Mouse (Mus musculus): ENCODE measurements around the gene Serpina3c. TPM values are rescaled to one million over a fixed set of nuclear protein-coding genes. Genes with fewer than 3 reads are reported as not detected.
"Not testable (repeated sequence)": the region's sequence is repeated elsewhere in the genome, so short reads cannot be mapped to it uniquely, and the experiment has no call there.

The Serpina3c gene
- polyA plus RNA-seq, 1 experiment: 5.4 TPM

DNA sequence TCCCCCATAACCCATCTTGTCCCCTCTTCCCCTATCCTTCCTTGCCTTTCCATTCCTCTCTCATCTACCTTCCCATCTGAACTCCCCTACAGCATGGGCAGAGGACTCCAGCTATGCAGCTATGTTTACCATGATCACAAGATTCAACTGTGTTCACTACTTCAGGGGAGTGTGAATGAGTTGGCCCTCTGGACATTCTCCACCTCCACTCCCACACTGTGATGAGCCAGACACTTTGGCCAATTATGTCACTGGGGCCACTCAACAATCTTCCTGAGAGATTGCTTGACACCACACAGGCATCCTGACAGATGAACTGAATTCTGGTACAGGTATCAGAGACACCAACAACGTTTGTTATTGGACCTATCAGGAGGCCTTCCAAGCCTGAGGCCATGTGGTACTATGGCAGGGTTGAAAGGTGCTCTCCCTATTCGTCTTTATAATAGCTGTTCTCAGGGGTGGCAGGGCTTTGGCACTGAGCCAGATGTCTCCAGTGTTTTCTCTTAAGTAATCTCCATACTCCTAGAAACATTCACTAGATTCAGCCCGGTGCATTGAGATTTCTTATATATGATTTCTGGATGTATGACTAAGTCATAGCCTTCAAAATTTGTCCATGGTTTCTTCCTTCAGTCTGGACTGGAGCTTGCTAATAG is 38.6 kb downstream of the Serpina3c start:
- DNase-seq (ENCODE audit: low spot score): no peak

GRCm38 (mm10) chr12:104112333-104112732 is 41.3 kb downstream of the Serpina3c start, which contains the start of gene Serpina3a:
Gene Serpina3a (plus strand): TSS chr12:104112724.
- not testable (repeated sequence) for DNase-seq (ENCODE audit: low spot score)

- no peak for DNase-seq (ENCODE audit: low spot score)
These were observed 45.2 kb downstream of the Serpina3c start for GRCm38 (mm10) chr12:104108507-104108906.

- no peak for DNase-seq (ENCODE audit: low spot score)
These were observed 46.8 kb downstream of the Serpina3c start for GRCm38 (mm10) chr12:104106919-104107318.

- no peak for DNase-seq (ENCODE audit: low spot score)
These were observed 47.8 kb downstream of the Serpina3c start for GRCm38 (mm10) chr12:104105847-104106246.

GRCm38 (mm10) chr12:104100768-104101167 is 52.9 kb downstream of the Serpina3c start, which contains the start of gene Serpina5:
Gene Serpina5 (plus strand): TSS chr12:104101113.
- no peak for DNase-seq (ENCODE audit: low spot score)

Other genes starting within 250 kb of the Serpina3c start
- gene Serpina1c, start 249.0 kb downstream of the Serpina3c start, polyA plus RNA-seq (2012; rRNA removed): 0.07 TPM in 1 of 2 replicates, not detected in the other
- gene Serpina1e, start 194.9 kb downstream of the Serpina3c start, polyA plus RNA-seq (2012; rRNA removed): 0.06 and 0.43 TPM in 2 replicates
- not detected in 2 replicates for gene Serpina11, start 163.9 kb downstream of the Serpina3c start, polyA plus RNA-seq (2012; rRNA removed)
- 0.01 TPM in 1 of 2 replicates, not detected in the other for gene Serpina9, start 140.1 kb downstream of the Serpina3c start, polyA plus RNA-seq (2012; rRNA removed)
- not detected in 2 replicates for gene Serpina12, start 109.4 kb downstream of the Serpina3c start, polyA plus RNA-seq (2012; rRNA removed)
- not detected in 2 replicates for gene Serpina5, start 52.8 kb downstream of the Serpina3c start, polyA plus RNA-seq (2012; rRNA removed)
- gene Serpina3a, start 41.1 kb downstream of the Serpina3c start, polyA plus RNA-seq (2012; rRNA removed): not detected in 2 replicates
- gene Serpina3b, start 25.9 kb downstream of the Serpina3c start, polyA plus RNA-seq (2012; rRNA removed): 0.84 and 1.7 TPM in 2 replicates
- 0.43 and 1.2 TPM in 2 replicates for gene Serpina3f, start 60.7 kb upstream of the Serpina3c start, polyA plus RNA-seq (2012; rRNA removed)
- gene Serpina3g, start 82.4 kb upstream of the Serpina3c start, polyA plus RNA-seq (2012; rRNA removed): 12.6 and 18.0 TPM in 2 replicates
- 0.36 and 0.38 TPM in 2 replicates for gene Serpina3i, start 109.3 kb upstream of the Serpina3c start, polyA plus RNA-seq (2012; rRNA removed)
- 0.10 and 0.13 TPM in 2 replicates for gene Serpina3j, start 160.7 kb upstream of the Serpina3c start, polyA plus RNA-seq (2012; rRNA removed)
- gene Serpina3k, start 184.6 kb upstream of the Serpina3c start, polyA plus RNA-seq (2012; rRNA removed): 0.22 and 0.25 TPM in 2 replicates
- gene Serpina3m, start 184.6 kb upstream of the Serpina3c start, polyA plus RNA-seq (2012; rRNA removed): 0.76 and 1.3 TPM in 2 replicates

All from urinary bladder, adult 2 months (tissue).